Mouse (Mus musculus) layer of hippocampus, adult 2 months (tissue): Measurements from ENCODE around the gene 2610002M06Rik. TPM values are rescaled to one million over a fixed set of nuclear protein-coding genes. Genes with fewer than 3 reads are reported as not detected.
A peak's percentile ranks its signal among the peaks of the same experiment; 100 is the strongest.

ENCODE experiments used
- DNase-seq, 2 experiments: peaks; one replicate each; pipeline ENCODE4 v3.0.0; 2022; ENCODE audit warnings: low spot score in 2 of 2
- H3K27ac ChIP-seq: fragments of 200-600 bp; 2 replicates; pipeline ENCODE4 v1.8.1; 2022
- H3K4me3 ChIP-seq: fragments of 200-600 bp; 2 replicates; pipeline ENCODE4 v1.8.1; 2022; ENCODE audit warnings: mild to moderate bottlenecking
- CTCF ChIP-seq: fragments of 200-600 bp; conservative IDR thresholded peaks from 2 replicates; pipeline ENCODE4 v1.8.1; 2022; ENCODE audit warnings: antibody characterized with exemption, mild to moderate bottlenecking, moderate library complexity
- long read RNA-seq, 2 experiments: library from polyadenylated mRNA; stranded (forward); transcript quantifications; one replicate each; pipeline ENCODE4 v2.0.0; 2021; ENCODE audit warnings: borderline mapping rate in 2 of 2
- total RNA-seq, 2 experiments: library from RNA; stranded (reverse); gene quantifications; 2 replicates each; pipeline ENCODE4 v1.2.3; 2021

The 2610002M06Rik gene
- 10 to 100 TPM; 27.2 to 33.6 TPM for total RNA-seq
- long read RNA-seq, experiment 1, full-length matches to known transcripts = 14 of 17 reads
- long read RNA-seq, experiment 1, partial matches to known transcripts = 1 of 17 reads
- long read RNA-seq, experiment 1, other reads (novel, unspliced or antisense) = 2 of 17 reads
- long read RNA-seq, experiment 2, full-length matches to known transcripts = 13 of 19 reads
- long read RNA-seq, experiment 2, partial matches to known transcripts = 1 of 19 reads
- long read RNA-seq, experiment 2, other reads (novel, unspliced or antisense) = 5 of 19 reads

GRCm38 (mm10) chrX:107816218-107816554 lies at the start of gene 2610002M06Rik:
Gene 2610002M06Rik, minus strand, starts transcription at chrX:107816334.
- TF ChIP-seq CTCF = peak; percentile 75
- Histone ChIP-seq H3K4me3 (peak within 1 kb of the TSS; percentile 68), H3K27ac (peak within 1 kb of the TSS; percentile 76)
- peak; percentile 73 to 79 for DNase-seq

- TF ChIP-seq CTCF = no peak
- H3K4me3 ChIP-seq = no peak overlapping the region
- DNase-seq = no peak
- no peak overlapping the region for H3K27ac ChIP-seq
These were observed 42.0 kb upstream of the 2610002M06Rik start for GRCm38 (mm10) chrX:107858165-107858564.

GRCm38 (mm10) chrX:107816726-107817125 lies 592 bp upstream of the 2610002M06Rik start:
- Histone ChIP-seq H3K4me3 (peak overlapping the region; percentile 68; the same call in 1 of the 2 replicates), H3K27ac (no peak overlapping the region)
- no peak for DNase-seq
- no peak for TF ChIP-seq CTCF

- Histone ChIP-seq H3K4me3 (peak overlapping the region; percentile 68), H3K27ac (peak overlapping the region; percentile 76)
- TF ChIP-seq CTCF = no peak
- DNase-seq = no peak
These were observed 474 bp downstream of the 2610002M06Rik start for GRCm38 (mm10) chrX:107815502-107816217.

DNA sequence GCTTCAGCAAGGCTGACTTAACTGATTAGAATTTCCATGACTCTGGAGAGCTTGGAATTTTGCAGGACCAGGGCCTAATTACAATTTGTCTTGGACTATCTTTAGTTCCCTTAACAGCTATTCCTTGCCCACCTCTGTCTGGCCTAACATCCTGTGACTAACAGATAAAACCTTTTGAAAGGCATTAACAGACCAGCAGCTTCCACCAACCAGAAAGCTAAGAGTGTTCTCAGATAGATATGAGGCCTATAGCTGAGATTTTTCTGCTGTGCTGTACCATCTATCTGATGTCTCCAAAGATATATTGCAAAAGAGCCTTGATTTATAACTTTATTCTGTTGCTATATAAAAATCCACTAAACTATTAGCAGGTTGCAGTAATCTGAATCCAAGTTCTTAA lies 4.0 kb downstream of the 2610002M06Rik start:
- no peak for DNase-seq
- Histone ChIP-seq H3K4me3 (no peak overlapping the region), H3K27ac (no peak overlapping the region)
- no peak for TF ChIP-seq CTCF

DNA sequence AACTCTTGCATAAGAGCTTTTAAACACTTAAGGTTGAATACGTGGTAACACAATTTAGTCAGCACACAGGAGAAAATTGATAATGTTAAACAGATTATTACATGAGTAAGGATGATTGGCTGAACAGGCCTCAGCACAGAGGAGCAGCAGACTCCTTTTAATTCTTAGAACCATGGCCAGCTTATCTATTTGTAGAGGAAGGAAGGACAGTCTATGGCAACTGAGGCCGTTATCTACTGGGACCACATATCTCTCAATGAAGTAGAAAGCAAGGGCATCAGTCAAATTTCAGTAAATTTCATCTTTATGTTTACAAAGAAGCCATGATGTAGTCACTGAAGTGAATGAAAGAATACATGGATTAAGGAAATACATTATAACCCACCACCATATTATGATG lies 19.2 kb downstream of the 2610002M06Rik start:
- Histone ChIP-seq H3K27ac (no peak overlapping the region), H3K4me3 (no peak overlapping the region)
- TF ChIP-seq CTCF = no peak
- no peak for DNase-seq

- no peak for TF ChIP-seq CTCF
- no peak for DNase-seq
- Histone ChIP-seq H3K4me3 (no peak overlapping the region), H3K27ac (no peak overlapping the region)
These were observed 20.3 kb downstream of the 2610002M06Rik start for GRCm38 (mm10) chrX:107795785-107796184.

GRCm38 (mm10) chrX:107792290-107792689 lies 23.8 kb downstream of the 2610002M06Rik start, which contains the start of gene Tent5d:
Gene Tent5d, plus strand, starts transcription at chrX:107792590.
- H3K27ac ChIP-seq = no peak within 1 kb of the TSS
- no peak for DNase-seq
- H3K4me3 ChIP-seq = no peak within 1 kb of the TSS
- no peak for TF ChIP-seq CTCF

DNA sequence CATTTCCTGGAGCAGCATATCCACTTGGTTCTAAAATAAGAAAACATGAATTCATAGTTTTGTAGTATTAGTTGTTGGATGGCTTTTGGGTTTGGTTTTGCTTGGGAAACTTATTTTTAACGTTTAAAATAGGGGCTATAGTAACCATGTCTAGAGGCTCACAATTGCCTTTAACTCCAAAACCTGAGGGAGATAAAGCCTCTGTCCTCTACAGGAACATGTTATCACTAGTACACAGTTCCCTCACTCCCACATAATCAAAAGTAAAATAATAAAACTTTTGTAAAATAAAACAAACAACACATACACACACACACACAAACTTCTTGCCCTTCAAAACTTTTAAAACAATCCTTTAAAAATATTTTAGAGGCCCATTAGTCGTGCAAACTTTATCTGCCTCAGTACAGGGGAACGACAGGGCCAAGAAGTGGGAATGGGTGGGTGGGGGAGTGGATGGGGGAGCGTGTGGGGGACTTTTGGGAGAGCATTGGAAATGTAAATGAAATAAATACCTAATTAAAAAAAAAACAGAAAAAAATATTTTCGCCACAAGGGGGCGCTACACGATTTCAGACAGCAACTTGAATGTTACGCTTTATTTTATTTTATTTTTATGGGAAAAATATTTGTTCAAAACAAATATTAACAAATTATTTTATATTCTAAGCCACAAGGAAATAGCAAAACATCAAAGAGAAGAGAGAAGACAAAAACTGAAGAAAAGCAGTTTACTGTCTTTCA lies 25.2 kb downstream of the 2610002M06Rik start:
- TF ChIP-seq CTCF = peak; percentile 77
- no peak overlapping the region for H3K4me3 ChIP-seq
- H3K27ac ChIP-seq = no peak overlapping the region
- no peak for DNase-seq

GRCm38 (mm10) chrX:107790136-107790535 lies 26.0 kb downstream of the 2610002M06Rik start:
- Histone ChIP-seq H3K27ac (no peak overlapping the region), H3K4me3 (no peak overlapping the region)
- DNase-seq = no peak
- no peak for TF ChIP-seq CTCF

GRCm38 (mm10) chrX:107767896-107768295 lies 48.2 kb downstream of the 2610002M06Rik start:
- DNase-seq = no peak
- H3K4me3 ChIP-seq = no peak overlapping the region
- H3K27ac ChIP-seq = no peak overlapping the region
- TF ChIP-seq CTCF = peak; percentile 63

Other genes starting within 250 kb of the 2610002M06Rik start
- gene Tbx22, start 148.4 kb downstream of the 2610002M06Rik start, total RNA-seq = not detected
- gene Tent5d, start 23.7 kb downstream of the 2610002M06Rik start, total RNA-seq = not detected
- not detected for gene Gm732, start 132.1 kb upstream of the 2610002M06Rik start, total RNA-seq